Mouse (Mus musculus): ENCODE measurements around the gene Mef2c. TPM values are rescaled to one million over a fixed set of nuclear protein-coding genes. Genes with fewer than 3 reads are reported as not detected.

The Mef2c gene
- total and polyA plus RNA-seq, 3 experiments: not detected

- TF ChIP-seq TBP (IDR thresholded peaks at IDR 0.05; ENCODE audit: low read depth, low read length) (no peak), GATA1 (IDR thresholded peaks at IDR 0.05; ENCODE audit: low read depth, low read length) (no peak)
These were observed 62.3 kb downstream of the Mef2c start (continued) for GRCm38 (mm10) chr13:83566180-83566579.

GRCm38 (mm10) chr13:83566834-83567534, 63.1 kb downstream of the Mef2c start:
- H3K4me3 ChIP-seq (ENCODE audit: control insufficient read depth in 1 of 2, insufficient read depth in 1 of 2, low read depth in 2 of 2, low read length in 2 of 2): no peak overlapping the region
- H3K9ac ChIP-seq (ENCODE audit: control insufficient read depth, low read depth, low read length, poor library complexity, severe bottlenecking): no peak overlapping the region
- no peaks in the 10 kb centered on the region for H3K9me3 ChIP-seq (replicated peaks; ENCODE audit: insufficient read depth, low read length)
- H3K36me3 ChIP-seq (ENCODE audit: control insufficient read depth in 1 of 2, insufficient read depth in 2 of 2, low read length in 2 of 2): peaks cover 0 to 4% of the 10 kb centered on the region in 2 experiments; a peak in 2 of 4 replicates
- no peak for TF ChIP-seq NRF1 (IDR thresholded peaks at IDR 0.05; ENCODE audit: insufficient read depth, low read depth, low read length, poor library complexity, severe bottlenecking)
- TF ChIP-seq TAL1 (IDR thresholded peaks at IDR 0.05; ENCODE audit: low read length): no peak
- no peak for TF ChIP-seq ZC3H11A (IDR thresholded peaks at IDR 0.05; ENCODE audit: low read depth, low read length)
- no peak for TF ChIP-seq KAT2A (conservative IDR thresholded peaks at IDR 0.05; ENCODE audit: low read depth, low read length)
- no peak for TF ChIP-seq MXI1 (IDR thresholded peaks at IDR 0.05; ENCODE audit: low read depth, low read length)
- no peak for TF ChIP-seq USF1 (IDR thresholded peaks at IDR 0.05; ENCODE audit: low read depth, low read length)
- TF ChIP-seq MAZ (IDR thresholded peaks at IDR 0.05; ENCODE audit: low read depth, low read length): no peak
- no peak for TF ChIP-seq MAFK (IDR thresholded peaks at IDR 0.05; ENCODE audit: borderline replicate concordance, low read depth, low read length)
- H3K27ac ChIP-seq (ENCODE audit: control insufficient read depth, low read depth, low read length): no peak overlapping the region
- H3K79me2 ChIP-seq (ENCODE audit: control insufficient read depth, insufficient read depth, low read length, poor library complexity): no peaks in the 10 kb centered on the region
- no peaks in the 10 kb centered on the region for H3K4me1 ChIP-seq (ENCODE audit: control insufficient read depth in 1 of 2, insufficient read depth in 2 of 2, low read length in 2 of 2)
- H3K27me3 ChIP-seq (ENCODE audit: control insufficient read depth in 1 of 2, insufficient read depth in 2 of 2, low read length in 2 of 2): no peaks in the 10 kb centered on the region
- no peak for DNase-seq (ENCODE audit: low read depth, low spot score)

- Histone ChIP-seq H3K9me3 (replicated peaks; ENCODE audit: insufficient read depth, low read length) (no peaks in the 10 kb centered on the region), H3K27me3 (ENCODE audit: control insufficient read depth in 1 of 2, insufficient read depth in 2 of 2, low read length in 2 of 2) (no peaks in the 10 kb centered on the region), H3K4me1 (ENCODE audit: control insufficient read depth in 1 of 2, insufficient read depth in 2 of 2, low read length in 2 of 2) (no peaks in the 10 kb centered on the region; a peak in 1 of 4 replicates), H3K79me2 (ENCODE audit: control insufficient read depth, insufficient read depth, low read length, poor library complexity) (no peaks in the 10 kb centered on the region), H3K36me3 (ENCODE audit: control insufficient read depth in 1 of 2, insufficient read depth in 2 of 2, low read length in 2 of 2) (peaks cover 0 to 4% of the 10 kb centered on the region in 2 experiments; a peak in 2 of 4 replicates), H3K4me3 (ENCODE audit: control insufficient read depth in 1 of 2, insufficient read depth in 1 of 2, low read depth in 2 of 2, low read length in 2 of 2) (no peak overlapping the region), H3K27ac (ENCODE audit: control insufficient read depth, low read depth, low read length) (no peak overlapping the region), H3K9ac (ENCODE audit: control insufficient read depth, low read depth, low read length, poor library complexity, severe bottlenecking) (no peak overlapping the region)
- DNase-seq (ENCODE audit: low read depth, low spot score): no peak
- TF ChIP-seq SIN3A (IDR thresholded peaks at IDR 0.05; ENCODE audit: low read length) (no peak), MAZ (IDR thresholded peaks at IDR 0.05; ENCODE audit: low read depth, low read length) (no peak), KAT2A (conservative IDR thresholded peaks at IDR 0.05; ENCODE audit: low read depth, low read length) (no peak), SMC3 (IDR thresholded peaks at IDR 0.05; ENCODE audit: low read depth, low read length) (no peak), RAD21 (IDR thresholded peaks at IDR 0.05; ENCODE audit: low read depth, low read length) (no peak), ZMIZ1 (IDR thresholded peaks at IDR 0.05; ENCODE audit: low read depth, low read length) (no peak), TAL1 (IDR thresholded peaks at IDR 0.05; ENCODE audit: low read length) (no peak), CTCF (IDR thresholded peaks at IDR 0.05 in 2 of 3, conservative IDR thresholded peaks at IDR 0.05 in 1 of 3; ENCODE audit: control insufficient read depth in 1 of 3, insufficient read depth in 1 of 3, low read depth in 2 of 3, low read length in 3 of 3, poor library complexity in 1 of 3, severe bottlenecking in 1 of 3) (no peak), RCOR1 (IDR thresholded peaks at IDR 0.05; ENCODE audit: low read depth, low read length) (no peak), HCFC1 (IDR thresholded peaks at IDR 0.05; ENCODE audit: low read depth, low read length) (no peak), E2F4 (IDR thresholded peaks at IDR 0.05; ENCODE audit: borderline replicate concordance, low read depth, low read length) (no peak), GATA1 (IDR thresholded peaks at IDR 0.05; ENCODE audit: low read depth, low read length) (no peak), BHLHE40 (IDR thresholded peaks at IDR 0.05; ENCODE audit: borderline replicate concordance, low read depth, low read length) (no peak)
These were observed 63.8 kb downstream of the Mef2c start for GRCm38 (mm10) chr13:83567681-83568080.
